Mouse (Mus musculus): ENCODE results near the gene Tsr3. TPM values are rescaled to one million over a fixed set of nuclear protein-coding genes. Genes with fewer than 3 reads are reported as not detected.
"Not testable (repeated sequence)": the region's sequence is repeated elsewhere in the genome, so short reads cannot be mapped to it uniquely, and the experiment has no call there.

The Tsr3 gene
- total and polyA plus RNA-seq, 3 experiments, result 35.2 to 50.5 TPM; not detected in 1

DNA sequence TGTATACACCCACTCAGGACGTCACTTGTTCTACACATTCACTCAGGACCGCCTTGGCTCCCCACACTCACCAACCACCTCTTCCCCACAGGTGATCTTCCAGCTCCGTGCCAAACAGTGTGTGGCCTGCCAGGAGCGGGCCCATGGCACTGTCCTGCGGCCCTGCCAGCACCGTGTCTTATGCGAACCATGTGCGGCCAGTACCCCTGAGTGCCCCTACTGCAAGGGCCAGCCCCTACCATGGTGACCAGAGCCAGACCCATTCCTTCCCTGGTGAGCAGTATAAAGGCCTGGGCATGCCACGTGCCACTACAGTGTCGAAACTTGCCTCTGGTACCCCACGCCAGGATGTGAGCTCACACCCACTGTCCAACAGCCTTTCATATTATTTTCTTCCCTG is 8.3 kb upstream of the Tsr3 start:
- not testable (repeated sequence) for H3K4me1 ChIP-seq (ENCODE audit: control insufficient read depth in 1 of 2, insufficient read depth in 2 of 2, low read length in 2 of 2); H3K4me3 ChIP-seq (ENCODE audit: control insufficient read depth in 1 of 2, insufficient read depth in 1 of 2, low read depth in 2 of 2, low read length in 2 of 2); H3K36me3 ChIP-seq (ENCODE audit: control insufficient read depth in 1 of 2, insufficient read depth in 2 of 2, low read length in 2 of 2); H3K9ac ChIP-seq (ENCODE audit: control insufficient read depth, low read depth, low read length, poor library complexity, severe bottlenecking); DNase-seq (ENCODE audit: low read depth, low spot score); H3K27me3 ChIP-seq (ENCODE audit: control insufficient read depth in 1 of 2, insufficient read depth in 2 of 2, low read length in 2 of 2); H3K9me3 ChIP-seq (replicated peaks; ENCODE audit: insufficient read depth, low read length); H3K79me2 ChIP-seq (ENCODE audit: control insufficient read depth, insufficient read depth, low read length, poor library complexity); H3K27ac ChIP-seq (ENCODE audit: control insufficient read depth, low read depth, low read length)

DNA sequence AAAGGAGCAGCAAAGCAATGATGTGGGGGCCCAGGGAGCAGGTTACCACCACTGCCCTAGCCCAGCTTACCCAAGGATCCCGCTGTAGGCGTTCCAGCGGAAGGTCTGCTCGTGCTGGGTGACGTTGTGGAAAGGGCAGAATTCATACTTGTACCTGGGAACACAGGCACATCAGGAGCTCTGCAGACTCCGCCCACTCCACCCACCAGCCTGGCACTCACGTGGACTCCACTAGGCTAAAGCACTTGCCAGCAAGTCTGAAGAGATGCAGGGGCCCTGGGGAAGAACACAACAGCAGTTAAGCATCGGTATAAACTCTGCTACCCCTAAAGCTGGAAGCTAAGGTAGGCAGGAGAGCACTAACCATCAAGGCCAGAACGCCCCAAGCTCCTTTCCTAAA is 4.3 kb upstream of the Tsr3 start:
- TF ChIP-seq POLR2A (IDR thresholded peaks at IDR 0.05; ENCODE audit: control insufficient read depth in 1 of 2, insufficient read depth in 1 of 2, low read depth in 1 of 2, low read length in 2 of 2, poor library complexity in 1 of 2) (no peak), HCFC1 (IDR thresholded peaks at IDR 0.05; ENCODE audit: low read depth, low read length) (no peak), USF2 (IDR thresholded peaks at IDR 0.05; ENCODE audit: borderline replicate concordance in 1 of 2, insufficient read depth in 1 of 2, low read depth in 1 of 2, low read length in 2 of 2) (no peak), KAT2A (conservative IDR thresholded peaks at IDR 0.05; ENCODE audit: low read depth, low read length) (no peak), CHD1 (IDR thresholded peaks at IDR 0.05; ENCODE audit: low read depth, low read length) (no peak), JUND (IDR thresholded peaks at IDR 0.05; ENCODE audit: low read depth, low read length) (no peak), GATA1 (IDR thresholded peaks at IDR 0.05; ENCODE audit: low read depth, low read length) (no peak), POLR2AphosphoS2 (IDR thresholded peaks at IDR 0.05; ENCODE audit: low read length) (no peak), RAD21 (IDR thresholded peaks at IDR 0.05; ENCODE audit: low read depth, low read length) (no peak), GABPA (IDR thresholded peaks at IDR 0.05; ENCODE audit: low read depth, low read length) (no peak)
- Histone ChIP-seq H3K4me1 (ENCODE audit: control insufficient read depth in 1 of 2, insufficient read depth in 2 of 2, low read length in 2 of 2) (peaks cover 0 to 4% of the 10 kb centered on the region in 2 experiments; a peak in 1 of 4 replicates), H3K9me3 (replicated peaks; ENCODE audit: insufficient read depth, low read length) (no peaks in the 10 kb centered on the region), H3K79me2 (ENCODE audit: control insufficient read depth, insufficient read depth, low read length, poor library complexity) (peaks cover 8% of the 10 kb centered on the region), H3K4me3 (ENCODE audit: control insufficient read depth in 1 of 2, insufficient read depth in 1 of 2, low read depth in 2 of 2, low read length in 2 of 2) (no peak overlapping the region), H3K36me3 (ENCODE audit: control insufficient read depth in 1 of 2, insufficient read depth in 2 of 2, low read length in 2 of 2) (peaks cover 2 to 3% of the 10 kb centered on the region in 2 experiments; a peak in 3 of 4 replicates), H3K9ac (ENCODE audit: control insufficient read depth, low read depth, low read length, poor library complexity, severe bottlenecking) (no peak overlapping the region), H3K27me3 (ENCODE audit: control insufficient read depth in 1 of 2, insufficient read depth in 2 of 2, low read length in 2 of 2) (no peaks in the 10 kb centered on the region), H3K27ac (ENCODE audit: control insufficient read depth, low read depth, low read length) (no peak overlapping the region)
- no peak for DNase-seq (ENCODE audit: low read depth, low spot score)

DNA sequence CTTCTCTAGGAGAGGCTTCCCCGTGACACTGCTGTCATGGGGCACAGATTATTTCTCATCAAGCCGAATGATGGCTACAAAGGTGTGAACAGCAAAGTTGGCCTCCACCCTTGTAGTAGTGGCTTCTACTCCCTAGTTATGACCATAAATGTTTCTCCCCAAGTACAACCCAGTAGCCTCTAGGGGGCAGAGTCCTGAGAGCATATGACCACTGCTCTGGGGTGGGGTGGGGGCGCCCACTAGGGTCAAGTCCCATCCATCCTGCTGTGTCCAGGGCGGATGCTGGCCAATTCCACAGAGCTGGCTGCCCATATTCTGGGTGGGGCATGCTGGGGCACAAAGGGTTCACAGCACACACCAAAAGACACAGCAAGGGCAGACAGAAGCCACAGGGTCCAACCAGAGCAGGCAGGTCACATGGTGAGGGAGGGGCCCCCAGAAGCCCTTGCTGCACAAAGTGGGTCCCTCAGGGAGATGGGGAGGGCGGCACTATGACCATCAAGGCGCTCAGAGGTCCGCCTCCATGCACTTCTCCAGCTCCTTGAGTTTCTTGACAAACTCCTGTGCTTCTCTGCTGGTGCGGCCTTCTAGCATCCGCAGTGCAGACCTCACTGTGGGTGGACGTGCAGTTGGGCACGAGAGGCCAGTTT is 3.3 kb downstream of the Tsr3 start:
- Histone ChIP-seq H3K9me3 (replicated peaks; ENCODE audit: insufficient read depth, low read length) (no peaks in the 10 kb centered on the region), H3K4me3 (ENCODE audit: control insufficient read depth in 1 of 2, insufficient read depth in 1 of 2, low read depth in 2 of 2, low read length in 2 of 2) (no peak overlapping the region), H3K79me2 (ENCODE audit: control insufficient read depth, insufficient read depth, low read length, poor library complexity) (peaks cover 18% of the 10 kb centered on the region), H3K27me3 (ENCODE audit: control insufficient read depth in 1 of 2, insufficient read depth in 2 of 2, low read length in 2 of 2) (no peaks in the 10 kb centered on the region), H3K36me3 (ENCODE audit: control insufficient read depth in 1 of 2, insufficient read depth in 2 of 2, low read length in 2 of 2) (peaks cover 0 to 11% of the 10 kb centered on the region in 2 experiments; a peak in 2 of 4 replicates), H3K9ac (ENCODE audit: control insufficient read depth, low read depth, low read length, poor library complexity, severe bottlenecking) (no peak overlapping the region), H3K4me1 (ENCODE audit: control insufficient read depth in 1 of 2, insufficient read depth in 2 of 2, low read length in 2 of 2) (peaks cover 0 to 4% of the 10 kb centered on the region in 2 experiments; a peak in 1 of 4 replicates), H3K27ac (ENCODE audit: control insufficient read depth, low read depth, low read length) (no peak overlapping the region)
- DNase-seq (ENCODE audit: low read depth, low spot score), result no peak
- TF ChIP-seq UBTF (IDR thresholded peaks at IDR 0.05; ENCODE audit: borderline replicate concordance, insufficient read depth, low read depth, low read length) (no peak), CTCF (IDR thresholded peaks at IDR 0.05 in 2 of 3, conservative IDR thresholded peaks at IDR 0.05 in 1 of 3; ENCODE audit: control insufficient read depth in 1 of 3, insufficient read depth in 1 of 3, low read depth in 2 of 3, low read length in 3 of 3, poor library complexity in 1 of 3, severe bottlenecking in 1 of 3) (peak; percentile 20 to 23 (median 20); a peak in 3 of 6 replicates), NELFE (IDR thresholded peaks at IDR 0.05; ENCODE audit: low read depth, low read length) (no peak), MAZ (IDR thresholded peaks at IDR 0.05; ENCODE audit: low read depth, low read length) (peak; percentile 51; the same call in 1 of the 2 replicates)

Measured in MEL (cell line).